Mouse (Mus musculus) G1E-ER4 (cell line): ENCODE data around the gene Ptpn22. TPM values are rescaled to one million over a fixed set of nuclear protein-coding genes. Genes with fewer than 3 reads are reported as not detected.

ENCODE experiments used
- GATA1 ChIP-seq: IDR thresholded peaks from one replicate; pipeline ENCODE4 v1.8.0; 2012; ENCODE audit warnings: low read length, inconsistent platforms
- polyA plus RNA-seq: library from polyadenylated mRNA; stranded (reverse); fragments of >175 nt; gene quantifications from 2 replicates; pipeline ENCODE4 v1.2.3, GENCODE M21; 2012

Gene Ptpn22
- polyA plus RNA-seq, 1 experiment: not detected

DNA sequence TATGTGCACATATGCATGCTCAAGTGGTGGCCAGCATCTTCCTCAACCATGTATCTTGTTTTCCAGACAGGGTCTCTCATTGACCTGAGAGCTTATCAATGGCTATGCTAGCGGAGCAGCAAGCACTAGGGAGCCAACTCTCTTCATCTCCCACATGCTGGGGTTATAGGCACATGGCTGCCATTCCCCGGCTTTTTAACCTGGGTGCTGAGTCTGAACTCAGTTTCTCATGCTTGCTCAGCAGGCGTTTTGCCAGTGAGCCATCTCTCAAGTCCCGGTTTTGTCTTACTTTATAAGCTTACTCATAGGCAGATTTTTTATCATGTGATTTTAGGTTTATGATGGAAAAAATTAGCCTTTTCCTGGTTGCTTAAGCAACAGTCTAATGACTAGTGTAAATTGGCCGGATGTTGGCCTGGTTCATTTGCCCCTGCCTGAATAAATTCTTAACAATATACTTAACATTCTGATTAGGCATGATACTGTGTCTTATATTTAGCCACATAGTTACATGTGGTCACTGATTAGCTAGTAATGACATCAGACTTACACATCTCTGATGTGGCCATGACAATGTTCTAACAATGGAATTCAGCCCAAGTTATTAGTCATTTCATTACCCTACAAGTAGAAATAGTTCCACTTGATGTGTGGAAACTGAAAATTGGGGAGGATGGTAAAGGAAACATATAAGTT is 47.9 kb downstream of the Ptpn22 start:
- no peak for TF ChIP-seq GATA1

DNA sequence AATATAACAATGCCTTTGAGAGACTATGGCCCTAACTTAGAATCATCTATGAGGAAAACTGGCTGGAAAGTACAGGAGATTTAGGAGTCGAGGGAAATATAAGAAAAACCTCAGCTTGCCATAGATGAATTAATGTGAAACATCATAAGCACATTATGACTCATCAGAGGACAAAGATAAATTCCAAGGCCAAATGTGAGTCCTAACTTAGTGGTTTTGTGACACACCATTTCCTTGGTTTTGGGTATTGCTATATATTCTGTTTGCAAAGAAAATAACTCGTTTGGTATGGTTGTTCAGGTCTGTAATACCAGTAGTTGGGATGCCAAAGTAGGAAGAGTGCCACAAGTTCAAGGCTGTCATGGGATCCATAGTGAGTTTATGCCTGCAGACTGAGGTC is 49.2 kb downstream of the Ptpn22 start:
- no peak for TF ChIP-seq GATA1

DNA sequence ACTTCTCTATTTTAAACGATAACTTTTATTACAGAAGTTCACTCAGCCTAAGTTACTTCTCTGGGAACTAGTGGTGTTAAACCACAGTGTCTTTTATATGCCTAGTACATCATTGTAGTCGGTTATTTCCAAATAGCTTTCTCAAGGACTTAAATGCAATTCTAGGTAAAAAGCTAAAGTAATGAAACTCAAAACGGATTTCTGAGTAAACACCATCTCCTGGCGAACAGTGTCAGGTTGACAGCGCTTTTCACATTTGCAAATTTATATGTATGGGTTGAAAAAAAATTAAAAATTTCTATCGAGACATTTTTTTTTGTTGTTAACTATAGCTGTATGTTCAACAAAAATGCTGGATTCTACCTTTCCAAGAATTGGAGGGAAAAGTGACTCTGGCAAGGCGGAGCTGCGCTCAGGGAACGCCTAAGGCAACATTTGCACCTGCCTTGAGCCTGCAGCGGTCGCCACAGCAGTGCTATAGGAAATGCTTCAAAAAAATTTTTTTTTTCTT is 53.9 kb downstream of the Ptpn22 start:
- no peak for TF ChIP-seq GATA1

DNA sequence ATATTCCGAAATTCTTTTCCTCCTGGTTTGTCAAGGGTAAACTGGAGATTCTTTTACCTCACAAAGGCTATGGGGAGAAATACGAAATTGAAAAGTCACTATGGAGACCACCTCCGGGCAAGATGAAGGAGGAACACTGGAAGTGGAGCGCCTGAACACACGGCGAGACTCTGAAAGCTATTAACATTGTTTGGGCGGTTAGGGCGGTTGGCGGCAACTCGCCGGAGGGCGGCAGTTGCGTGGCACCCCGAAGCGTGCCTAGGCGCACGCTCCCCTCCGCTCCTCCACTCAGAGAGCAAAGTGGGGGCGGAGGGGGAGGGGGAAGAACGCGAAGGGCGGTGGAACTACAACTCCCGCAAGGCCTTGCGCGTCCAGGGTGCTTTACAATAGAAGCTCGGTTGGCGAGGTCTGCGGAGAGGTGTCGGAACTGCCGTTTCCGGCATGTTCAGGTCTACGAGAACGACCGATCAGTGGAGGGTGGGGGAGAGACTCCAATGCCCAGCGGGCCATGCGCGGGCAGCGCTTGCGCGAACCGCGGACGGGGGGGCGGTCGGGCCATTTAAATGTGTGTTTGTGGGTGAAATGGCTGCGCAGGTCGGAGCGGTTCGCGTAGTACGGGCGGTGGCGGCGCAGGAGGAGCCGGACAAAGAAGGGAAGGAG is 54.5 kb downstream of the Ptpn22 start, which contains the start of gene Rsbn1:
Gene Rsbn1 (plus strand): TSS at position 111 of the 660 bp plus-strand sequence.
- no peak for TF ChIP-seq GATA1

DNA sequence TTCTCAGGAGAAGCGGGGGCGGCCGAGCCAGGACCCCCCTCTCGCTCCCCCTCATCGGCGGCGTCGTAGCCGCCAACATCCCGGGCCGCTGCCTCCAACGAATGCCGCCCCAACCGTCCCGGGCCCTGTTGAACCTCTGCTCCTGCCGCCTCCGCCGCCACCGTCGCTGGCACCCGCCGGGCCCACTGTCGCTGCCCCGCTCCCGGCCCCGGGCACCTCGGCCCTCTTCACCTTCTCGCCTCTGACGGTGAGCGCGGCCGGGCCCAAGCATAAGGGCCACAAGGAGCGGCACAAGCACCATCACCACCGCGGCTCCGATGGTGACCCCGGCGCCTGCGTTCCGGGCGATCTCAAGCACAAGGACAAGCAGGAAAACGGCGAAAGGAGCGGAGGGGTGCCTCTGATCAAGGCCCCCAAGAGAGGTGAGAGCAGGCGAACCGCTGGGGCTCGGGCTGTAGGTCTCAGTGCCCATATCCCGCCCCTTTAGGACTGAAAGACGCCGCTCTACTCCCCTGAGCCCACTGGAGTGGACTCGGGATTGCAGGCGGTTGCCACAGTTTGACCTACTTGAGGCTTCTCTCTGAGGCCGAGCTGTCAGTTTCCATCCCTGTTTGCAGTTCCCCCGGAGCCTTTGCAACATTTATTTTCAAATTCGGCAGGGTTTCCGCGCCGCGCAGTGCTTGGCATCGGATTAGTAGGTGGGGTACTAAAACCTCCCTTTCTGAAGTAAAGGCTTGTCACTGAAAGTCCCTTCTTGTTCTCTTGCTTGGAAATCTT is 55.3 kb downstream of the Ptpn22 start:
- no peak for TF ChIP-seq GATA1

DNA sequence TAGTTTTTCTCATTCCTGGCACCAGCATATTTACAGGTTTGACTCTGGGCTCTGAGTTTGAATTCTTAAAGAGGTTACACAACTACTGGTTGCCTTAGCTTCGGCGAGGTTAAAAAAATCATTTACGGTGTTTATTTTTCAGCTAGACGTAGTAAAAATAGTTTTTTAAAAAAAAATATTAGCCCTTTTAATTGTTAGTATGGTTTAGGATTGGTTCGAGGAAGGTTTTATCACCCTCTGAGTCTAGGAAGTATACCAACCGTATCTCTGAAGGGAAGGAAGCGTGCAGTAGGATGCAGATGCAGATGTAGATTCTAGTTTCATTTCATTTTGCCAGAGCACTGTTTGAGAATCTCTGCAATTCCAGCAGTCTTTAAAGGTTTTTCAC is 55.9 kb downstream of the Ptpn22 start:
- no peak for TF ChIP-seq GATA1

DNA sequence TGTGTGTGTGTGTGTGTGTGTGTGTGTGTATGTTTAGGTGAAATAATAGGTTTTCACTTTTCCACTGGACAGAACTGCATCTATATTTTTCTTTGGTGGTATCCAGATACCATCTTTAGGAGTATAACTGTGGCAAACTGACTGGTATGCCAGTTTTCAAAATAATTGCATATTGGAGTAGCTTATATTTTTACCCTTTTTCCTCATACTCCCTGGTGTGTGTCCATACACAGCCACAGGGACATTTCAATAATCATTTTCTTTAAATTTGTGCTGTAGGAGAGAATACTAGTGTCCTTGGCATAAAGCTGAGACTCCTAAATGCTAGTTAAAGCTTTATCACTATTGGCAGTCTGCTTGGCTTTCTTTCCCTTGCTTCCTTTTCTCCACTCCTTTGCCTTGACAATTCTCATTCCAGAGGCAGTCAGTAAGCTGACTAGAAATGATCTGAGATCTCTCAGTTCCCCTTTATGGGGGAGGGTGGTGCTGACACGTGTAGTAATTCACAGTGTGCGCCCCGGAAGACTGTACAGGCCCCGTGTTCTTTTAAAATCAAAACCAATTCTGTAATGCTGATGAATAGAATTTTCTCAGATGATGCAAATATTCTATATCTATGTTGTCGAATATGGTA is 56.7 kb downstream of the Ptpn22 start:
- TF ChIP-seq GATA1: no peak

DNA sequence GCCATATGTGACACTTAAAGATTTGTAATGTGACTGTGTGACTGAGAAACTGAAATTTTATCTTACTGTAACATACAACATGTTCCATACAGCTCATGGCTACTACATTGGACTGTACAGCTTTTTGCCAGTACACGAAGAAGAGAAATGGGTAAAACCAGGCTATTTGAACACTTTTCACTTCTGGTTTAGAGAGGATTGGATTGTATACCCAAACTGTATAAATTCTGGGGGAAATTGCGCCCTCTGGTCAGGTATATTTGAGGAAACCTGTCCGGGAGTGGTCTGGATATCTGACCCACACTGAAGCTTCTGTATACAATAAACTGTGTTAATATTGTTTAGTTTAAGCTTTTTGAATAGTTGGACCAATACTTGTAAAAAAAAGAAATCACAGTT is 57.2 kb downstream of the Ptpn22 start:
- no peak for TF ChIP-seq GATA1

DNA sequence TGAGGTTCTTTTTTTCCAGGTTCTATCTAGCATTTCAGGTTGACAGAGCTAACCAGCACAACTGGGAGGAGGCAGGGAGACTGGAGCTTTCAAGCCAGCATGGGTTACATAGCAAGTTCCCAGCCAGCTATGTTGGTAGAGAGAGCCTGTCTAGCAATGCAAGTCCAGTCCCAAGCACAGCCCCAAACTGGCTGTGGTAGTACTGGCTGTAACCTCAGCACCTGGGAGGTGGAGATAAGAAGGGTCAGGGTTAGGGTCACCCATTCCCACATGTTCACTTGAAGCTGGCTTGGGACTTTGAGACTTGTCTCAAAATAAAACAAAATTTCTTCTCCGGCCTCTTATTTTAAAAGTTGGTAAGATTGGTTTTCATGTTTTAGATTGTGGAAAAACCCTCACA is 60.5 kb downstream of the Ptpn22 start:
- TF ChIP-seq GATA1: no peak

DNA sequence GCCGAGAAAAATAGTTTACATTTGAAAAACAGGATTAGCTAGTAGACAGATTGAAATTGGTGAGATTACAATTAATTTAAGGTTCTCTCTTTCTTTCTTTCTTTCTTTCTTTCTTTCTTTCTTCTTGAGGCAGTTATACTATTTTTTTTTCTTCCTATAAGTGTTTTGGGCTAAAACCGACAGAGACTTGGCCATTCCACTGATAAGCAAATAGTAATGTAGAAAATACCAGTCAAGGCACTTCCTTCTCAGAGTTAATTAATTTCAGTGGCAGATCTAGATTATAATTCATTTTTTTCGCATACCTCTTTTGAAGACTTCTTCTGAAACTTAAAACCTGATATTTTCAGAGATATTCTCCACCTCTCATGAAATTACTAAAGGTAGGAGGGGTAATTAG is 65.7 kb downstream of the Ptpn22 start:
- no peak for TF ChIP-seq GATA1

DNA sequence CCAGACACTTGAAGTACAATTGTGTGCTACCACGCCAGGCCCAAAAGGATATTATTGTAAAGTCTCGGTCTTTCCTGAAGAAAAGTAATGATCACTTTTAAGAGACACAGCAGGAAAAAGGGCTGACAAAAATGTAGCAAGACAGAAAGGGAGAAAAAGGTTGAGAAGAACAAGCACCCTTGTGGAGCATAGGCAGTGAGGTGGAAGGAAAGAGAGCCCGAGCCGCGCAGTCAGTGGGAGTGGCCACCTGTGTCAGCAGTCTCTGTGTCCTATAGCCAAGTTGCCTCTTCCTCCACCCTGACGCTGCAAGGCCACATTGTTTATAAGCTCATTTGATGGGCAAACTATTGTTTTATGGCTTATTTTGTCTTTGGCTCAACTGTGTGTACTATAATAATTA is 67.9 kb downstream of the Ptpn22 start:
- TF ChIP-seq GATA1: no peak

DNA sequence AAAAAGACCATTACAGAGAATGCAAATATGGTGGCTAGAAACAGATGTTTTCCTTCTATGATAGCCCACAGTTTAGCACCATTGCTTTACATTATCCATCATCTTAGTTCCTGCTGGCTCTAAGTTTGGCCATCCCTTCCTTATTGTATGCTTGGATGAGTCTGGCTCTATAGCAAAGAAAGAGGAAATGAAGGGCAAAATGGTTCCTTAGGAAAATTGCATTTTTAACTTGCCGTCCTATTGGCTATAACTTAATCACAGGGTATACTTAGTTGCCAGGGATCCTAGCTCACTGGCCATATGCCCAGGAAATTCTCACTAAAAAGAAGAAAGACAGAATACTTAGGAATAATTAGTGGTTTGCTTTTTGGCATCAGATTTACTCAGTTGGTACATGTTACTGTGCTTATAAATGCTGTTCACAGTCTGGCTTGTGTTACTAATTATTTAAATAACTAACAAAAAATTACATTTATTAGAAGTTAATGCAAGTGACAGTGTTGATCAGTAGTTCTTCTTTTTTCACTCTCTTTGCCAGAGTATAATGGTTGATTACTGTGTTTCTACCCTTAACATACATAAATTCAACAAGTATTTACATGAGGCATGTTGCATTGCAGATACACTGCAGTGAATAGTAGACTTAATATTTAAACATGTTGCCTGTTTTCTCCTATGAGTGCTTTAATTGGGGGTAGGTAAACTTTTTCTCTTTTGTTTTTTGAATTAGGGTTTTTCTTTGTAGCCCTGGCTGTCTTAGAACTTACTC is 85.4 kb downstream of the Ptpn22 start:
- no peak for TF ChIP-seq GATA1

DNA sequence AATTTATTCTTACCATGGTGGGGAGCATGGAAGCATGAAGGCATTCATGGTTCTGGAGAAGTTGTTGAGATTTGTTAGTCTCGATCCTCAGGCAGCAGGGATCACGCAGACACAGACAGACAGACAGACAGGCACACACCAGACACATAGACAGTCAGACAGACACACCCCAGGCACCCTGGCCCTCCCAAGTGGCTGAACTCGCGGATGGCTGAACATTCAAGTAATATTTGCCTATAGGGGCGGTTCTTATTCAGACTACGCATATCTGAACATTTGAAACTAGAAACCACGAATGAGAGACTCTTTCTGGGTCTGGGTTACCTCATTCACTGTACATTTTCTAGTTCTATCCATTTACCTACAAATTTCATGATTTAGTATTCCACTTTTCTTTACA is 89.1 kb downstream of the Ptpn22 start:
- TF ChIP-seq GATA1: no peak

DNA sequence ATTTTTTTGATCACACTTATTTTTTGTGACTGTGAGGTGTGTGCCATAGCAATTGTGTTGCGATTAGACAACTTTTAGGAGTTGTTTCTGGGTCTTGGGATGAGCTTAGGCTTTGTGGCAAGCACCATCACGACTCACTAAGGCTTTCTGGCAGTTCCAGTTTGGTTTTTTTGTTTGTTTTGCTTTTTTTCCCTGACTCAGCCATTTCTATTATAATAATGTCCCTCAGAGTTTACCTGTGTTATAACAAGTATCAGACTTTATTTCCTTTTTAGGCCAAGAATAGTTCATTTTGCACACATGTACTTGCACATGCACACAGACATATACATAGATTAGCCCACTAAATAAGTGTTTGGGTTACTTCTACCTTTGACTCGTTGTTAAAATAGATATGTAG is 101.0 kb downstream of the Ptpn22 start:
- no peak for TF ChIP-seq GATA1

Other genes starting within 250 kb of the Ptpn22 start
- gene Atg4a-ps, start 213.7 kb upstream of the Ptpn22 start, polyA plus RNA-seq: not detected in 2 replicates
- gene Olfml3, start 121.8 kb upstream of the Ptpn22 start, polyA plus RNA-seq: not detected in 2 replicates
- not detected in 2 replicates for gene Gm10964, start 120.4 kb upstream of the Ptpn22 start, polyA plus RNA-seq
- gene Hipk1, start 68.2 kb upstream of the Ptpn22 start, polyA plus RNA-seq: 40.3 and 42.2 TPM in 2 replicates
- gene Dclre1b, start 50.4 kb upstream of the Ptpn22 start, polyA plus RNA-seq: 4.4 and 7.7 TPM in 2 replicates
- 2.0 and 4.5 TPM in 2 replicates for gene Ap4b1, start 50.3 kb upstream of the Ptpn22 start, polyA plus RNA-seq
- gene Gm43064, start 50.2 kb upstream of the Ptpn22 start, polyA plus RNA-seq: 0.12 TPM in 2 replicates
- gene Bcl2l15, start 27.2 kb upstream of the Ptpn22 start, polyA plus RNA-seq: not detected in 2 replicates
- gene Rsbn1, start 54.3 kb downstream of the Ptpn22 start, polyA plus RNA-seq: 14.0 and 18.6 TPM in 2 replicates
- 15.1 and 20.0 TPM in 2 replicates for gene Phtf1, start 108.3 kb downstream of the Ptpn22 start, polyA plus RNA-seq